Mouse (Mus musculus) layer of hippocampus, postnatal 25 days (tissue): ENCODE measurements around the gene Rnf103. TPM values are rescaled to one million over a fixed set of nuclear protein-coding genes. Genes with fewer than 3 reads are reported as not detected.
"Not testable (repeated sequence)": the region's sequence is repeated elsewhere in the genome, so short reads cannot be mapped to it uniquely, and the experiment has no call there.

ENCODE experiments used
- DNase-seq, 2 experiments: peaks; one replicate each; pipeline ENCODE4 v3.0.0; 2022; ENCODE audit warnings: mixed read lengths in 2 of 2, low spot score in 1 of 2; ENCODE audit errors: extremely low spot score in 1 of 2
- total RNA-seq, 2 experiments: library from RNA; stranded (reverse); gene quantifications; 2 replicates each; pipeline ENCODE4 v1.2.3; 2021

Gene Rnf103
- 10 to 100 TPM; 46.0 to 48.3 TPM for total RNA-seq

DNA sequence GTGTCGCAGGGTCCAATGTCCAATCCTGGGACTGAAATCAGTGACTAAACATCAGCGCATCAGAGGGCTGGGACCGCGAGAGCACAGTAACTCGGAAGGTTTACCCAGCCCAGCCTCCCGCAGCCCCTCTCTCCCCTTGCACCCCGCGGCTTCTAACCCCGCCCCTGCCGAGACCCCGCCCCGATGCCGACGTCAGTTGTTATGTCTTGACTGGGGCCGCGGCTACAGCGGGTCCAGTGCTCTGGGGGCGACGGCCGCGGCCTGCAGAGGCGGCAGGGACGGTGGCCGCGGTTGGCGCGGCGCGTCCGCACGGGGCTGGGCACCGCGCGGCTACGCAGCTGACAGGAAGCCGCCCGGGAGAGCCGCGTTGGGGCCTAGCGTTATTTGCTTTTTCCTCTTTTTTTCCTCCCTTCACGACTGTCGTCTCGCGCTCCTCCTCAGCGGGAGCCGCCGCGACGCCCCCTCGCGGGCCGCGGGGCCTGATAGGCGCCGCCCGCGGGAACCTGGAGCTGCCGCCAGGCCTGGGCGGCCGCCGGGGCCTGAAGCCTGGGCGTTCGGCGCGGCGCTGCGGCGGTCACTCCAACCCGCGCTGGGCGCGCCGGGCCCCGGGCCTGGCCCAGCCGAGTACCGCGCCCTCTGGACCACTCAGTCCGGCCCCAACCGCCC is at the start of gene Rnf103:
Gene Rnf103 (plus strand): TSS at position 220 of the 666 bp plus-strand sequence.
- DNase-seq, result peak; percentile 79 to 92

DNA sequence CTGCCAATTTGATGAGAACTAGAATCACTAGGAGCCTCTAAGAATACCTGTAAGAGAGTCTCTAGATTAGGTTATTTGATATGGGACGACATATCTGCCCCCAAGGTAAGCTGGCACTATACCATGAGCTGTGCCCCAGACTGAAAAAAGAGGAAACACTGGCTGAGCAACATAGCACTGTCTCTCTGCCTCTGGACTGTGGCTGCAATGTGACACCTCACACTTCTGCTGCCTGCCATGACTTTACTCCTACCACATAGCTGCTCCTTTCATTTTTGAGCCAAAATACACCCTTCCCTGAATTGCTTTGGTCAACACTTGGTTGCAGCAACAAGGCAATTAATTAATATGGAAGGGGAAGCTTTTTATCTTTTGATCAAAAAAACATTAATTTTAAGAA is 48.9 kb upstream of the Rnf103 start:
- no peak for DNase-seq

DNA sequence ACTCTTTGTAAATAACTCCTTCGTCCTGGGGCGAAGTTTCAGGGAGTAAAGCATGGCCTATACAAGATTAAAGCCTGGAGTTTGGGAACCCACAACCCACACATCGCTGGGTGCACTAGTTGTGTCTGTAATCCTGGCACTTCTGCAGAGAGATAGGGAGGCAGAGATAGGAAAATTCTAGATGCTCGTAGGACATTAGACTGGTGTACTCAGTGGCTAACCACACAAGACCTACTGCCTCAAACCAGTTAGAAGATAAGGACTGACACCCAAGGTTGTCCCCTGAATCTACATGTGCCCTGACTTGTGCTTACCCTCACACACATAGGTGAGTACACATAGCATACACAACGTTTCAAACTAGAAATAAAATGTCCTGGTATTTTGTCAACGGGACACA is 48.1 kb upstream of the Rnf103 start:
- no peak for DNase-seq

DNA sequence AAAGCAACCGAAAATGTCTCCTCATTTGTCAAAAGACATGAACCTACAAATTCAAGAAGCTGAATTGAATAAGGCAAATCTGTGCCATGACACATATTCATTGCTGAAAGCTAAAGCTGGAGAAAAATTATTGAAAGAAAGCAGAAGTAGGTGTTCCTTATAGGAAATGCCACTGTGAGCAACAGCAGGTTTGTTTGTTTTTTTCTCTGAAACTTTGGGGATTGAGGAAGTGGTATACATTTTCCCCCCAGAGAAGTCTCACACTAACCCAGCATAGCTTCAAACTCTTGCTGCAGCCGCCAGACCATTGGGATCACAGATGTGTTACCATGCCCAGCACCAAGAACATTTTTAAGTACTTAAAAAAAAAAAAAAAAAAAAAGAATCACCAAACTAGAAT is 40.9 kb upstream of the Rnf103 start:
- no peak for DNase-seq

DNA sequence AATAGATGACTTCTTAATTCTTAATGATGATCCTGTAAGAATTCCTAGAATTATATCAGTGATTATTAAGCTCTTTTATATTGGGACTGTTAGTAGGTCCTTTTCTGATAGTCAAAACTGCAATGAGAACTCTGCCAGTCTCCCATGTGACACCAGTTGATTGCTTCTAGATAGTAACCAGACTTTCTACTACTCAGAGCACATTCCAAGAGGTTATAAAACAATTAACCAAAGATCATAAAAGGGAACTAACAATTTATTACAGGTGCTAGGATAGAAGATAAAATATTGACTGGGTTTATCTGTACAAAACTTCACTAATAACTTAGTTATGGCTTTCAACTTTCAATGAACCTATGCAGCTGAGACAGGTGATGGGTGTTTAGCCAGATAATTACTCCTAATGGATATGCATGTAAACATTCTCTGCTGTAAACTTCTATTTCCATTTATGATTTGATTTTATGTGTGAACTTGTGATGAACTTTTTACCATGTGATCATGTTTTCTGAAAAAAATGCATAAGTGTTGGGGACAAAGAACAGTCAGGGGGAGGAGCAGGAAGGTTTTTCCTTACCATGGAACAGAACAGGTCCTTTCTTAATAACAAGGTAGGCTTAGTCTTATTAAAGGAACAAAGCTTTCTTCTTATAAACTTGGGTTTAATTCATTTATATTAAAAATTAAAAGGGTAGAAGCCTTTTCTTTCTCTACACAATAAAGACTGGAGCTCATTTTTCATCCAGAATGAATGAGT is 39.5 kb upstream of the Rnf103 start:
- DNase-seq, result not testable (repeated sequence)

DNA sequence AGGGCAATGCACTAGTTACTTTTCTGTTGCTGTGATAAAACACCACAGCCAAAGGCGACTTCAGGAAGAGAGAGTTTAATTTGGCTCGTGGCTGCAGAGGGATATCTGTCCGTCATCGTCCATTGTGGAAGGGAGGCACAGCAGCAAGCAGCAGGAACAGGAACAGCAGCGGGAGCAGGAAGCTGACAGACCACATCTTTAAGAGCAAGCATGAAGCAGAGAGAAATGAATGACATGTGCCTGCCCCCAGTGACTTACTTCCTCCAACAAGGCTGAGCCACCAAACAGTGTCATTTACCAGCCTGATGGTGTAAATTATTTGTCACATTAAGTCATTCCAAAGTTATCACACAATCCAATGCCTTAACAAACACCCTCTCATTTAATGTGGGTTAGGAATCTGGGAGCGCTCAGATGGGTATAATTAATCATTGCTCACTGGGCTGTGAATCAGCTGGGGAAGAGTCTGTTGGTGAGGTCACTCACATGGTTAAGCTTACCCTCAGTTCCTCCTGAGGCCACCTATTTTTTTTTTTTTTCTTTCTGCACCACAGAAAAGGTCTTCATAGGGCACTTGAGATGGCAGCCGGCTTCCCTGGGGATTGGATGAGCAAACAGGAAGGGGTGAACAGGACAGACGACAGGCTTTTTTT is 35.6 kb upstream of the Rnf103 start:
- no peak for DNase-seq

DNA sequence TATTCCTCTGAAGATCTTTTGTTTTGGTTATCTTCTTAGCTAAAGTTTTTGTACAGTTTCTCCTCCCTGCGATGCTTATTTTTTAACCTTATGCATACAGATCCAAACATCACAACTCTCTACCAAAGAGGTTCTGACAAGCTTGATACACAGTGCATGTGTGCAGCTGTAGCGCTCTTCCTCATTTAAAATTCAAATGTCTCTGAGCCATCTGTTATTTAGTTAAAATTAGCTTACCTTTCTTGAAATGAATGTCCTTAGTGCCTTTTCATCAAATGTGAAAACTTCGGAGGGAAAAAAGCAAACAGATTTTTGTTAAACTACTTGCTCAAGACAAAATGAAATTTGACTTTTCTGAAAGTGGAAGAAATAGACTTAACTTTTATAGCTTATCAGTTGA is 28.5 kb upstream of the Rnf103 start:
- DNase-seq, result no peak

DNA sequence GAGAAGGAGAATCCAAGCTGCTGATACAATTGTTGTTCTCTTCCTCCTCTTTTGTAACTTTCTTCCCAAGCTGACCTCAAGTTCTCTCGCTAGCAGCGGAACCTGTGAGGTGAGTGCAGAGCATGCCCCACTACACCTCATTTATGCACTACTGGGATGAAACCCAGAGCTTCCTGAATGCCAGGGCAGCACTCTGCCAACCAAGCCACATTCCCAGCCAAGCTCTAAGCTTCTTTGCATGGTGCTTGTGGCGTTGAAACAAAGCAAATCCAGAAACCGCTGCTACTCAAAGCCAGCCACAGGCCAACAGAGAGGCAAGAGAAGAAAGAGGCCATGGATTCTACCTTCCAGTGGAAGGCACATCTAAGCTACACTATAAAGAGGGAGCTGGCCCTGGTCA is 25.9 kb upstream of the Rnf103 start:
- DNase-seq, result no peak

DNA sequence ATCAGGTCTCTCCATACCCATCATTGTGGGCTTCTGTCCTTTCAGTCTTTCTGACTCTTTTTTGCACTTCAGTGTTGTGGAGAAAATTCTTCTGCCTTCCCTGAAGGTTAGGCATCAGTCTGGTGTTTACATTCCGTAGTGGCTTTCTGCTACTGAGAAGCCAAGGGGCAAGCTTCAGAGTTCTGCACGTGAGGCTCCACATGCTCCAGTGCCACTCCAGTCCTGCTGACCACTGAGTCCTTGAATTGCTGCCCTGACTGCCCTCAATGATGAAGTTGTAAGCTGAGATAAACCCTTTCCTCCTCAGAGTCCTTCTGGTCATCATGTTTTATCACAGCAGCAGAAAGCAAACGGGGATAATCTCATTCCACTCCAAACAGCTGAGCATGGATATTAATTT is 24.4 kb upstream of the Rnf103 start:
- no peak for DNase-seq

DNA sequence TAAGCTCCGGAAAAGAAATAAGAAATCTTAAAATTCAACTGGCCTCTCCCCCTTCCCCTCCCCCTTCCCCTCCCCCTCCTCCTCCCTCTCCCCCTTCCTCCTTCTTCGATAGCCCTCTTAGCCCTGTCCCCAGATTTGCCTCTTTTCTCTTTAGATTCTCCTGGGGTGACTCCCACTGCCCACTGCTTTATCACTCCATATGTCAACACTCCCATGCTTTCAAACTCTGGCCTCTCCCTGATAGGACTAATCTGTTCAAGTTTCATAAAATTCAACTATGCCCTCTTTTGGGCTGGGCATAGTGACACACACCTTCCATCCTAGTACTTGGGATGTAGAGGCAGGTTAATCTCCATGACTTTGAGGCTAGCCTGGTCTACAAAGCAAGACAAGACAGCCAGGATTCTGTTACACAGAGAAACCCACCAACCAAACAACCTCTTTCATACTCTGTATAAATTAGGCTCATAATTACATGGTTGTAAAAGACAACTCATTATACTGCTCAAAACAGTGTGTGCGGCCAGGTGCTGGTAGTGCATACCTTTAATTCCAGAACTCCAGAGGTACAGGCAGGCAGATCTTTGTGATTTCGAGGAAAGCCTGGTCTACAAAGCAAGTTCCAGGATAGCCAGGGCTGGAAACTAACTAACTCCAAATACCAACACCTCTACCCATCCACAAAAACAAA is 21.7 kb upstream of the Rnf103 start:
- no peak for DNase-seq

DNA sequence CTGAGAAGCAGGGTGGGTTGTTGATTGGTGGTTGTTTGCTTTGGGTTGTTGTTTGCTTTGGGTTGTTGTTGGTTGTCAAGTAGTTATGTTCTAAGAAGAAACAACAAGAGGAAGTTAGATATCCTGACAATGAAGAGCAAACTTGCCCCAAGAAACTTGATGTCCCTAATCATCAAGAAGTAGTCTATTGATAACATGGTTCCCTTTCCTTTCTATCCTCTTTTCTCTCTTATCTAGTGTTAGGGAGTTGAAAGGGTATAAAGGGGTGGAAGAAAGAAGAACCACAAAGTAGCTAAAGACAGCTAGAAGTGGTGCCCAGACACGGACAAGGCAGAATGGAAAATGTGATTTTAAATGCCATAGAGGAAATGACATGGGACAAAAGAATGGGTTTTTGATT is 20.9 kb upstream of the Rnf103 start:
- DNase-seq, result no peak

DNA sequence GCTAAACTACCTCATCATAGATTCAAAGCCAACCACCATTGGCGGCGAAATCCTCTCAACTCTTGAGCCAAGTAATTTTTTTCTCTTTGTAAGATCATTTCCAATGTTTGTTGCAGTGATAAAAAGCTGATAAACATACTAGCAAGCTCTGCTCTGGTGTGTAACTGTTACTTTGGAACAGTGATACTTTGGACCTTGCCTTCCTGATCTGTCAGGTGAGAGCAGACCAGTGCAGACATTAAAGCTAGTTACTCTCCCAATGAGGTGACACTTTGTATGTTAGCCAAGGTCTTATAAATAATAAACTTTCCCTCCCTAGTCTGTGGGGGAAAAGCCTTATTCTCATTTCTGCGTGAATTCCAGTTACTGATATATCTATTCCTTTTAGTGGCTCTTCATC is 18.1 kb upstream of the Rnf103 start:
- no peak for DNase-seq

DNA sequence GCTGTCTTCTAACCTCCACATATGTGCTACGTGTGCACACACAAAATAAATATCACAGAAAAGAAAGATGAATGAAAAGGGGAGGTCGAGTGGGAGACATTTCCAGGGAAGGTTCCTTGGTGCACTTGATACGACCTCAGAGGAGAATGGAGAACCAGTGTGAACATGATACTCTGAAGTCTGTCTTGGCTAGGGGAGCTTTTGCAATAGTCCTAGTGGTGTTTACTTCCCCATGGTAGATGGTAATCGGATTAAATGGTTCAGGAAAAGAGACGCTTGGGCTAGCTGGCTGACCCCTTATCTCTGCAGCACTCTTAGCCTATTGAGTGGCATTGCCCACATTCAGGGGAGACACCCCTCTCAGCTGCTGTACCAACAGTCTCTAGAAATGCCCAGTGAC is 16.9 kb upstream of the Rnf103 start:
- DNase-seq, result no peak

DNA sequence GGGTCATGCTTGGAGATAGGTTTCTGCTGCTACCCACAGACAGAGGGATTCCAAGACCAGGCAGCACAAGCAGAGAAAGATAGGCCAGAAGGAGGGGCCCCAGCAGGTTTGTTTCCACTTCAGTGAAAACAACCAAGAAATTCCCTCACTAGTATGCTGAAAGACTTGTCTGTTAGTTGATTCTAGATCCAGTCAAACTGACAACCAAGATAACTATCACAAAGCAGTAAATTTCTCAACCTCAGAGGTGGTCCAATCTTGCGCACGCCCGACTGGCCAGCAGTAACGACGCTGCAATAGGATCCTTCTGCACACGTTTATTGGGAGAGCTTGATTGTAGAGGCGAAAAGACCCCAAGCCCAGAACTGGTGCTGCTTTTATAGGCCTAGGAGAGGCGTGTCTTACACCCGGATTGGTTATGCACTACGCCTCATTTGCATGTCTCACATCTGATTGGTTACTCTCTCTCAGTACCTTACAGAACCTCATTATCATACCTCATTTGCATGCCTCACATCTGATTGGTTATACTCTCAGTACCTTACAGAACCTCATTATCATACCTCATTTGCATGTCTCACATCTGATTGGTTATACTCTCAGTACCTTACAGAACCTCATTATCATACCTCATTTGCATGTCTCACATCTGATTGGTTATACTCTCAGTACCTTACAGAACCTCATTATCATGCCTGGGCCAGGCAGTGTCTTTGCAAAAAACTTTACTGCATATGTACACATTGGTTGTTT is 14.7 kb upstream of the Rnf103 start:
- not testable (repeated sequence) for DNase-seq

DNA sequence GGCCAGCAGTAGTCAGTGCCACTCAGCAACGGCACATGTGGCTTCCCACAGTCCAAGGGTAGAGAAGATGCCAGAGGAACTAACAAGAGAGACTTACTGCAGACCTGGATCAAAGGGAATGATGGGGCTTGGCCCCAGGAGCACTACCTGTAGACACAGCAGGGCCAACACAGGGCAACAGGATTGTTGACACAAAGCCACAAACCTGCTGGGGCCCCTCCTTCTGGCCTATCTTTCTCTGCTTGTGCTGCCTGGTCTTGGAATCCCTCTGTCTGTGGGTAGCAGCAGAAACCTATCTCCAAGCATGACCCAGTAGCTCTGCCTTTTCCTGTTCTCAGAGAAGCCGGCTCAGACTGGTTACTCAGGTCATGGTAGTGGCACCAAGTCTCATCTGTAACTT is 14.1 kb upstream of the Rnf103 start:
- not testable (repeated sequence) for DNase-seq

DNA sequence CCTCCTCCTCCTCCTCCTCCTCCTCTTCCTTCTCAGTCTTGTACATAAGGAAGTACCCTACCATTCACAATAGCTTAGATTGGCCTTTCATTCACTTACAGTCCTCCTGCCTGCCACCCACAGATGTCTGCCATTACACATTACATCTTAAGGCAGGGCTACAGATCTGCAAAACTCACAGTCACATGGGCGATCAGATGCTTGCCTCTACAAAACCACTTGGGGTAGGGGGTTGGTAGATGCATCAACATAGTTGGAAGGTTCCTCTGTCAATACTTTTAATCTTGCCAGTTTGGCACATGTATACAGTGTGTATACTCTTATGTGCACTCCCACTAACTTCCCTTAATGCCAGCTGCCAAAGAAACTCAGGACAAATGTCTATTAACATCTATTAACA is 13.6 kb upstream of the Rnf103 start:
- no peak for DNase-seq

DNA sequence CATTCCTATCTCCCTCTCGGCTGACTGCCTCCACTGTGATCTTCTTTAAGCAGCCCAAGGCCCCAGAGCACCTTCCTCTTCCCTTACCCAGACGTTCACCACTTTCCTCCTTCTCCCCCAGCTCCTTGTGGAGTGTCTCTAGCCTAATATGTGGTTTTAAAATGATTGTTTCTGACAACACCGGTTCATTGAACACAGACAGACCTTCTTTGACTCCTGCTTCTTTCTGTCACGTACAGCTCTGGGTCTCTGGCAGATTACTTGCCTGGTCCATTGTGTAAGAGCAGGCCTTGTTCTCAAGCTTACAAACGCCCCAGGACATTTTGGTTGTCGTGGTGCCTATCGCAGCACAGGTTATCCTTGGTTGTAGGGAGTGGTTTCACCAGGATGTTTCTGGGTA is 12.6 kb upstream of the Rnf103 start:
- no peak for DNase-seq

DNA sequence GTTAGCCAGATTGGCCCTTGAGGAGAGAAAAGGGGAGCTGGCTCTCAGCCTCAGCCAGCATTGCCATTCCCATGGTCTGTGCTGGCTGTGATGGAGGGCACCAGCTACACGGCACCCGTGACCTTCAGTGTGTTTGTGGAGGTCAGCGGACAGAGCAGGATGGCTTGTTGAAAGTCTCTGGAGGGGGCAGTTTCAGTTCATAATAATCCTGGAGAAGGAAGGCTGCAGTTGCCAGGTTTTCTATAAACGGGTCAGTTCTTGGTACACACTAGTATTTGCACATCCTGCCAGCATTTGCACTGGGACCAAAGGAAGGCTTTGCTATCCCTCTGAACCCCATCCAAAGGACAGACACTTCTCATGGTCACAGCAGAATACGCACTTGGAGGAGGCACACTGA is 8.4 kb upstream of the Rnf103 start:
- DNase-seq, result no peak

DNA sequence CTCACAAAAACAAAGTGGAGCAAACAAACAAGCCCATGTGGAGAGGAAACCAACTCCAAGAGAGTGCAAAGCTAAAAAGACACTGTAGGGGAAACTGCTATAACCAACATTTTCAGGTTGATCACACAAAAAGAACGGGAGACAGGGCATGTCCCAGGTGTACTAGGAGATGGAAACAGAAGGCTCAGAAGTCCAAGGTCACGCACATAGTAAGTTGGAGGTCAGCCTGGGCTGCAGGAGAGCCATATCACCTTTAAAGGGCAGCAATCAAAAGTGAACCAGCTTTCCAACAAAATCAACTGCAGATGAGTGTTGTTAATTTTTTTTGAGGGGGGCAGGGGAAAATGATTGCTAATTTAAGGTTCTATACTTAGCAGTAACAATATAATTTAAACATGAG is 7.5 kb upstream of the Rnf103 start:
- DNase-seq, result no peak

DNA sequence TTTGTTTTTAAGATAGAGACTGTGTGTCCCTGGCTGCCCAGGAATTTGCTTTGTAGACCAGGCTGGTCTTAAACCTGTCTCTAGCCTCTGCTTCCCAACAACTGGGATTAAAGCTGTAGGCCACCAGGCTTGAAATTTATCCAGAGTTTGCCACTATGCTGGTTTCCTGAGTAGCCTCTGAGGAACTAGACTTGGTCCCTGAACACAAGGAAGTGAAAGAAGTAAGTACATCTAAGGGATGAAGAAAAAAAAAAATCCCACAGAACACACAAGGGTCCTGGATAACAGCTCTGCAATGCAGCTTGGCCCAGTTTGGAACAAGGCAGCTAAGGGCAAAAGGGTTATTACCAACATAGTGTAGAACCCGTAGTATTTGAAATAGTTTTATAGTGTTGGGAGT is 6.8 kb upstream of the Rnf103 start:
- DNase-seq, result no peak
